Mouse (Mus musculus): ENCODE measurements around the gene Gm9857.

Gm9857 gene

GRCm38 (mm10) chr3:108940001-108940633 lies at the start of gene Gm9857:
Gene Gm9857, minus strand, starts transcription at chr3:108940445.
- DNase-seq (ENCODE audit: low spot score): peak; percentile 87

- no peak for DNase-seq (ENCODE audit: low spot score)
Measured at GRCm38 (mm10) chr3:108987009-108987659, 46.9 kb upstream of the Gm9857 start.

- DNase-seq (ENCODE audit: low spot score): no peak
Measured at GRCm38 (mm10) chr3:108986534-108986933, 46.3 kb upstream of the Gm9857 start.

- DNase-seq (ENCODE audit: low spot score): no peak
Measured at GRCm38 (mm10) chr3:108983989-108984388, 43.7 kb upstream of the Gm9857 start.

GRCm38 (mm10) chr3:108981946-108982345 lies 41.7 kb upstream of the Gm9857 start:
- no peak for DNase-seq (ENCODE audit: low spot score)

GRCm38 (mm10) chr3:108977340-108978030 lies 37.2 kb upstream of the Gm9857 start:
- DNase-seq (ENCODE audit: low spot score): no peak

GRCm38 (mm10) chr3:108974920-108975485 lies 34.8 kb upstream of the Gm9857 start:
- DNase-seq (ENCODE audit: low spot score): no peak

- no peak for DNase-seq (ENCODE audit: low spot score)
Measured at GRCm38 (mm10) chr3:108973980-108974660, 33.9 kb upstream of the Gm9857 start.

- DNase-seq (ENCODE audit: low spot score): no peak
Measured at GRCm38 (mm10) chr3:108966051-108966450, 25.8 kb upstream of the Gm9857 start.

GRCm38 (mm10) chr3:108964361-108965044 lies 24.3 kb upstream of the Gm9857 start:
- DNase-seq (ENCODE audit: low spot score): no peak

GRCm38 (mm10) chr3:108963776-108964175 lies 23.5 kb upstream of the Gm9857 start:
- DNase-seq (ENCODE audit: low spot score): no peak

- no peak for DNase-seq (ENCODE audit: low spot score)
Measured at GRCm38 (mm10) chr3:108963278-108963677, 23.0 kb upstream of the Gm9857 start.

GRCm38 (mm10) chr3:108961655-108962054 lies 21.4 kb upstream of the Gm9857 start:
- no peak for DNase-seq (ENCODE audit: low spot score)

GRCm38 (mm10) chr3:108961226-108961625 lies 21.0 kb upstream of the Gm9857 start:
- no peak for DNase-seq (ENCODE audit: low spot score)

- no peak for DNase-seq (ENCODE audit: low spot score)
Measured at GRCm38 (mm10) chr3:108959680-108960295, 19.5 kb upstream of the Gm9857 start.

GRCm38 (mm10) chr3:108957976-108958375 lies 17.7 kb upstream of the Gm9857 start:
- no peak for DNase-seq (ENCODE audit: low spot score)

GRCm38 (mm10) chr3:108940996-108941395 lies 751 bp upstream of the Gm9857 start:
- no peak for DNase-seq (ENCODE audit: low spot score)

- DNase-seq (ENCODE audit: low spot score): no peak
Measured at GRCm38 (mm10) chr3:108939573-108939972, 672 bp downstream of the Gm9857 start, which contains the start of gene Henmt1. Gene Henmt1, plus strand, starts transcription at chr3:108939873.

GRCm38 (mm10) chr3:108938691-108939090 lies 1.6 kb downstream of the Gm9857 start:
- DNase-seq (ENCODE audit: low spot score): no peak

GRCm38 (mm10) chr3:108933557-108933956 lies 6.7 kb downstream of the Gm9857 start:
- DNase-seq (ENCODE audit: low spot score): no peak

GRCm38 (mm10) chr3:108926308-108926707 lies 13.9 kb downstream of the Gm9857 start:
- DNase-seq (ENCODE audit: low spot score): no peak

Measured in testis, postnatal 14 days (tissue).